Mouse (Mus musculus): ENCODE results near the gene Gm9803. TPM values are rescaled to one million over a fixed set of nuclear protein-coding genes. Genes with fewer than 3 reads are reported as not detected.

Gene Gm9803
- polyA plus RNA-seq (2014; fragmentation: Illumina TruSeq; extraction: RNeasy Lipid Tissue Mini Kit (QIAGEN cat#74804); ENCODE audit: low read depth, low replicate concordance), result not detected

DNA sequence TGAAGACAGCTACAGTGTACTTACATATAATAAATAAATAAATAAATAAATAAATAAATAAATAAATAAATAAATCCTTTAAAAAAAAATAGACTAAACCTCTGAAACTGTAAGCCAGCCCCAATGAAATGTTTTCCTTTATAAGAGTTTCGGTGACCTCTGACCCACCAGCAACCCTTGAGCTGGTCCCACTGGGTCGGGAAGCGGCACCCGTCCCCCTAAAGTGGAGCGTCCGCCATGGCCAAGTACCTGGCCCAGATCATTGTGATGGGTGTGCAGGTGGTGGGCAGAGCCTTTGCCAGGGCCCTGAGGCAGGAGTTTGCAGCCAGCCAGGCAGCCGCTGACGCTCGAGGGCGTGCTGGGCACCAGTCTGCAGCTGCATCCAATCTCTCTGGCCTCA lies at the start of gene Gm9803:
TSS of gene Gm9803 (plus strand) at position 154 of the 400 bp plus-strand sequence.

DNA sequence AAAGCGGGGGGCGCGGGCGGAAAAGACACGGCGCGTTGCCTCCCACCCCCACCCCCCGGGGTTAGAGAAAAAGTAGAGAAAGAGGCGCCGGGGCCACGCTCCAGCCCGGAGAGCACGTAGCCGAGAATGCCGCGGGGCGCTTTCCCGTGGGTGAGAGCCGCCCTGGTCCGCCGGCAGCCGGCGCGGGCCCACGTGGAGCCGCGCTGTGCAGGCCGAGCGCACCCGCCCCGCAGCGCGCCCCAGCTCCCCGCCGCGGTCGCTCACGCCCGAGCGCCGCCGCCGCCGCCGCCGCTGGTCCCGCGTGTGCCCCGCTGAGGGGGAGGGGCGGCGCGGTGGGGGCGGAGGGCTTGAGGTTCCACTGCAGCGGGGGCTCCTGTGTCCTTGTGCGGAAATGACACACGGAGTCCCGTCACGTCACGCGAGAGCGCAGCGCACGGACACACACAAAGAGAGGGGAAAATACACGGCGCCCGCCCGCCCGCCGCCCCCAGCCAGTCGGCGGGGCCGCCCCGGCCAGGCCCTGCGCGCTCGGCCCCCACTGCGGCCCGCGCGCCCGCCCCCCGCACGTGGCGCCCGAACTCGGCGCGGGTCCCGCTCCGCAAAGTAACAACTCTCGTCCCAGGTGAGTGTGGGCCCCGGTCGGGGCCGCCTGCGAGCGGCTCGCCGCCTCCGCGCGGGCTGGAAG lies 45.0 kb upstream of the Gm9803 start, which contains the start of gene Bend3:
TSS of gene Bend3 (plus strand) at position 81 of the 685 bp plus-strand sequence.

DNA sequence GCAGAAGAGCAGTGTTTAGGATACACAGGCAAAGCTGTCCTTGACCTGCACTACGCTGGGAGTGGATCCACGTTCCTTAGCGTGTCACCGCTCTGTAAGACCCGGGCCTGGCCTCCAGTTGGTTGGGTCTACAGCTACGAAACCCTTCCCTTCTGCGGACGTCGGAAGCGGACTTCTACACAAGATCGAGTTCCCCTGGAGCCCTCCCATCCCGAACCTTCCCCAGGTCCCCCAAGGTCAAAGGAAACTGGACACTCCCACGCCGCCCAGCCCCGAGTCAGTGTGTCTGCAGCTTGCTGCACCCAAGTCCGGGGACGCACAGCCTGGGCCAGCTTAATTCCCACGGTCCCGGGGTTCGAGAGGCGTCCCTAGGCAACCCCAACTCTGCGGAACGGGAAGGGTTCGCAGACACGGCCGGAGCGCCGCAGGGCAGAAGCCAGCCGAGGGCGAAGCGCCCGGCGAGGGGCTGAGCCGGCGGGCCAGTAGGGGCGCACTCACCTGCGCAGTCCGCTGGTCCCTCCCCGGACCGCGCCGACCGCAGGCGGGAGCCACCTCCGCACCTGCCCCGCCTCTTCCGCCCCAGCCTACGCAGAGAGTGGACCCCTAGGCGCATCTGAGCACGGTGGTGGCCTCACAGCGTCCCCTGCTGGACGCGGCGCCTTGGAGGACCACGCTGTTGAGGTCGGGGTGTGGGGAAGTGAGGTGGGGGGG lies 16.7 kb downstream of the Gm9803 start, which contains the start of gene 1700021F05Rik:
TSS of gene 1700021F05Rik (minus strand) at position 553 of the 711 bp plus-strand sequence.

Other genes starting within 250 kb of the Gm9803 start
- 2.6 TPM for gene Bend3, start 45.3 kb upstream of the Gm9803 start, polyA plus RNA-seq (2014; fragmentation: Illumina TruSeq; extraction: RNeasy Lipid Tissue Mini Kit (QIAGEN cat#74804); ENCODE audit: low read depth, low replicate concordance)
- 79.6 TPM for gene 1700021F05Rik, start 16.9 kb downstream of the Gm9803 start, polyA plus RNA-seq (2014; fragmentation: Illumina TruSeq; extraction: RNeasy Lipid Tissue Mini Kit (QIAGEN cat#74804); ENCODE audit: low read depth, low replicate concordance)
- 1,495 TPM for gene Cd24a, start 54.2 kb downstream of the Gm9803 start, polyA plus RNA-seq (2014; fragmentation: Illumina TruSeq; extraction: RNeasy Lipid Tissue Mini Kit (QIAGEN cat#74804); ENCODE audit: low read depth, low replicate concordance)